Mouse (Mus musculus) heart, embryonic 16.5 days (tissue): Measurements from ENCODE around the gene Lsm12. TPM values are rescaled to one million over a fixed set of nuclear protein-coding genes. Genes with fewer than 3 reads are reported as not detected.

Experiments used
- ATAC-seq: fragments of 200-750 bp; cut with Nextera tagmentation; replicated peaks from 2 replicates; pipeline ENCODE4 v1.8.0; 2017; ENCODE audit warnings: moderate number of reproducible peaks; ENCODE audit not compliant: insufficient read depth, low FRiP score; ENCODE audit errors: extremely low read depth
- H3K27ac ChIP-seq: fragments of 300-500 bp; sonication (generic); 2 replicates; pipeline ENCODE4 v1.5.1; 2014; ENCODE audit warnings: mild to moderate bottlenecking, low read length, control low read depth, moderate library complexity
- H3K27me3 ChIP-seq: fragments of 300-500 bp; sonication (generic); 2 replicates; pipeline ENCODE4 v1.6.1; 2014; ENCODE audit warnings: low read length, mixed read lengths; ENCODE audit not compliant: control insufficient read depth, insufficient read depth
- H3K36me3 ChIP-seq: fragments of 300-500 bp; sonication (generic); 2 replicates; pipeline ENCODE4 v1.6.1; 2014; ENCODE audit not compliant: control insufficient read depth, insufficient read depth
- H3K4me1 ChIP-seq: fragments of 300-500 bp; sonication (generic); 2 replicates; pipeline ENCODE4 v1.6.1; 2014; ENCODE audit warnings: low read length, mixed read lengths; ENCODE audit not compliant: control insufficient read depth, insufficient read depth
- H3K4me2 ChIP-seq: fragments of 300-500 bp; sonication (generic); 2 replicates; pipeline ENCODE4 v1.6.1; 2014; ENCODE audit warnings: low read depth, mild to moderate bottlenecking, control low read depth, low read length
- H3K4me3 ChIP-seq: fragments of 300-500 bp; sonication (generic); 2 replicates; pipeline ENCODE4 v1.5.1; 2014; ENCODE audit warnings: mild to moderate bottlenecking, control low read depth, low read length
- H3K9ac ChIP-seq: fragments of 300-500 bp; sonication (generic); 2 replicates; pipeline ENCODE4 v1.6.1; 2014; ENCODE audit warnings: low read length, control low read depth
- H3K9me3 ChIP-seq: fragments of 300-500 bp; sonication (generic); replicated peaks from 2 replicates; pipeline ENCODE4 v1.6.1; 2016; ENCODE audit warnings: low read length; ENCODE audit not compliant: control insufficient read depth
- WGBS: fragments of 180-500 bp; shearing (Covaris S2); extraction: QIAGEN DNeasy Blood & Tissue Kit; methylation state at CpG from one replicate; pipeline ENCODE4 v1.1.7; 2014; 5-methylcytosine and 5-hydroxymethylcytosine counted together
- polyA plus RNA-seq: library from polyadenylated mRNA; unstranded; fragments of >200 nt; fragmentation: Nextera tagmentation; extraction: Ambion mirVana; gene quantifications from 2 replicates; pipeline ENCODE4 v1.2.1, GENCODE M21; 2015

Gene Lsm12
- 60.5 and 77.2 TPM in 2 replicates for polyA plus RNA-seq

DNA sequence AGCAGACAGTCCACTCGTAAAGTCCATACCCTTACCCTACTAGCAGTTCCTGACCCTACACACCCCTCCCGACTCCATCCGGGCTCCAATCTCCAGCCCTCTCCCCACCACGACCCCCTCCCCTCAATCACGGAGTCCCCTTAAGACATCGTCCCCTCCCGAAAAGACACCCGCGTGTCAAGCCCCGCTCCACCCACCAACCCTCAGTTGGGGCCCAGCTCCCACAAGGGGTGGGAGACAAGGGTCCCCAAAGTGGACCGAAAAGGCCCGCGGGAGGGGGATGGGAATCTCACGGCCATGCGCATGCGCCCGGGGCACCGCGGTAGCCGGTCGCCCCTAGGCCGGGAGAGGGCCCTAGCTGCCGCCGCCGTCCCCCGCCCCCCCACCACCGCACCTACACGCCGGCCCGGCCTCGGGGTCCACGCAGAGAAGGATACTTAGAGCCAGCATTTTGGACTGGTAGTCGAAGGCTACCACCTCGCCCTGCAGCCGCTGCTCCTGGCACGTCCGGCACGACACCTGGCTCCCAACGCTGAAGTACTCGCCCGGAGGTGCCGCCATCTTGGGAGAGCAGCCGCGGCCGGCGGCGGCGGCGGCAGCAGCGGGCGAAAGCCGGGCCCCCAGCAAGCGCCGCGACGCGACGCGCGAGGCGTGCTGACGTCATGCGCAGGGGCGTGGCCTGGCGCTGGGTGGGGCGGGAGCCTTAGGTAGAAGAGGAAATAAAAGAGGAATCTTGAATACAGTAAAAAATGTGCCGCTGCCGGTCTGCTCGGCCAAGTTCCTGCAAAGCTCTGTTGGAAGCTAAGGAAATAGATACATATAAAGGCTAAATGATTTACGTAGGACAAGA, at the start of gene Lsm12:
TSS of gene Lsm12 (minus strand) at position 651 of the 850 bp plus-strand sequence.
- WGBS: 1% methylated on average over 70 of the region's 70 CpGs
- peaks cover 20% of the 10 kb centered on the region for H3K4me1 ChIP-seq
- peak within 1 kb of the TSS; percentile 98 for H3K9ac ChIP-seq
- peaks cover 9% of the 10 kb centered on the region for H3K36me3 ChIP-seq
- peak; percentile 88 for ATAC-seq
- no peaks in the 10 kb centered on the region for H3K9me3 ChIP-seq
- H3K27me3 ChIP-seq: no peaks in the 10 kb centered on the region
- peak within 1 kb of the TSS; percentile 96 for H3K27ac ChIP-seq
- peak within 1 kb of the TSS; percentile 99 for H3K4me3 ChIP-seq
- H3K4me2 ChIP-seq: peak within 1 kb of the TSS; percentile 88

DNA sequence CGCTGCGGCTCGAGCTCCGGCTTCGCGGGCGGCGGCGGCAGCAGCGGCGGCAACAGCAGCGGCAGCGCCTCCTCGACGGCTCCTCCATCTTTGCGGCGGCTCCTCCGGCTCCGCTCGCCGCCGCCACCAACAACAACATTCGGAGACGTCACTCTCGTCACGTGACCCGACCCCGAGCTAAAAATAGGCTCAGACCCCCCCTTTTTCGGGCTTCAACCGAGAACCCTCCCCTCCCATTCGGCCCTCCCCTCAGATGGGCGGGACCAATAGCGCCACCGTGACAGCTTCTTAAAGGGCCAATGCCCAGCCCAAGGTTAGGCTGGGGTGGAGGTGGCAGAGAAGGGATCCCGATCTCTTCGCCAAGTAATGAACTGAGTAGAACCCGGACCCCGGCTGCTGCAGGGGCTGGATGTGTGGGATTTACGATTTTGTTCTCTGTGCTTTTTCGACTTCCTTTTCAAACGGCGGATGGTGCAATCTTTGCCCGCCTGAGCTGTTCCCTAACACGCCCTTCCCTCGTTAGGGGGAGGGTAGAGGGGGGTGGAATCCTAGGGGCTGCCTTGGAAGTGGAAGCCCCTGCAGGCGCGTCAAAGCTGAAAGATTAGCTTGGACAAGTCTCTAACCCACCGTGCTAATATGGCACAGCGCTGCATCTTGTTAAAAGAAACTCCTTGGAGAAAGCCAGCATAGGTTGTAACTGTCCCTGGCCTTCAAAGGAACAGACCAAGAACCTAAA, 45.1 kb upstream of the Lsm12 start, which contains the start of gene Hdac5:
TSS of gene Hdac5 (minus strand) at position 161 of the 736 bp plus-strand sequence.
- no peaks in the 10 kb centered on the region for H3K9me3 ChIP-seq
- H3K4me2 ChIP-seq: peak within 1 kb of the TSS; percentile 81
- peak within 1 kb of the TSS; percentile 87 for H3K9ac ChIP-seq
- H3K27me3 ChIP-seq: no peaks in the 10 kb centered on the region
- WGBS: under 1% methylated on average over 49 of the region's 49 CpGs
- peak within 1 kb of the TSS; percentile 70 for H3K4me3 ChIP-seq
- no peaks in the 10 kb centered on the region for H3K36me3 ChIP-seq
- peaks cover 37% of the 10 kb centered on the region for H3K4me1 ChIP-seq
- ATAC-seq: peak; percentile 92
- H3K27ac ChIP-seq: peak within 1 kb of the TSS; percentile 75

DNA sequence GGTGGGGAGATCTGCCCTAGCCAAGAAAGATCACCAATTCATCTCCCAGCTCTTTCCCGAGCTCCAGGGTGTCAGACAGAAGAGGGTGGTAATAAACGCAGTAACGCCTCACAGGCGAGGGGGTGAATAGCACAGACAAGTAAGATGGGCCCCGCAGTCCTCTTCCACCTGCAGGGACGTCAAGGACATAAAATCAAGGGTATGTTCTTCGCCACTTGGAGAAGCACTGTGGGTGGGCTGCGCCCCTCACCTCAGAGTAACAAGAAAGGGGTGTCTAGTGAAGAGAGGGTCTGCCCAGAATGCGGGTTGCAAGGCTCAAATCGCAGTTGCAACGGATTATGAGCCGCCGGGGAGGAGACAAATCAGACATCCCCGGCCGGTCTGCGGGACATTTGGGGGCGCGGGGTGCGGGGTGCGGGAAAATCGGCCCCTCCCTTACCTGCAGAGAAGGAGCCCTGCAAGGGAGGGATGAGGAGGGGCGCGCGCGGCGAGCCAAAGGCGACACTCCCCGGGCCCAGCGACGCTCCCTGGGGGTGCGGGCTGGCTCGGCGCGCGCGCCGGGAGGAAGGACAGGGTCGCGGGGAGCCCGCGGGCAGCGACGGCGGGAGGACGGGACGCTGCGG, 44.3 kb upstream of the Lsm12 start:
- Histone ChIP-seq H3K4me2 (peak overlapping the region; percentile 81), H3K36me3 (no peaks in the 10 kb centered on the region), H3K9ac (peak overlapping the region; percentile 87), H3K9me3 (no peaks in the 10 kb centered on the region), H3K27me3 (no peaks in the 10 kb centered on the region), H3K4me1 (peaks cover 44% of the 10 kb centered on the region), H3K27ac (peak overlapping the region; percentile 75), H3K4me3 (peak overlapping the region; percentile 70)
- peak; percentile 39 for ATAC-seq
- WGBS: under 1% methylated on average over 42 of the region's 47 CpGs

DNA sequence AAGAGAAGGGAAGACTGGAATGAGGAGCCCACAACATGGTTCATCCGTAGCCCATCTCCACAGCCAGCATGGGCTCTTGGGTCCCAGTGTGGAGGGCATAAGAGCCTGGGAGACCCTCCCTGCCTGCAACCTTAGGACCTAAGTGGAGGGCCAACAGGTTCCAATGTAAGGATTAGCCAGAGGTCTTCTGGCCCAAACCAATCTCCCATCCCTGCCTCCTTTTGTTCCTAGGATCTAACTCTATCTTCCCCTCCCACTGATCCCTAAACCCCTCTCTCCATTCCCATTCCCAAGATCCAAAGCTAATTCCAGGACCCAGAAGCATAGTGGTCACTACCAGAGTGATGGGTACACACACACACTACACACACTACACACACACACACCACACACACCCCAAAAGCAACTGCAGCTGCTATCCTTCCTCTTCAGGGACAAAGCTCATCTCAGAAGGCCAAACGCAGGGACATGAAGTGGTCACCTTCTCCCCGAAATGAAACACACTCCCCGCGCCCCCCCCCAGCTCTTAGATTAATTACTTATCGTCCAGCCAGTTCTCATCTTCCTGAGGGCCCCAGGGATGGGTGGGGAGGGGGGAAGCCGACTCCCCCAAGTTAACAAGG, 43.7 kb upstream of the Lsm12 start:
- H3K4me2 ChIP-seq: peak overlapping the region; percentile 81
- WGBS: 14% methylated on average over 7 of the region's 7 CpGs
- no peaks in the 10 kb centered on the region; the same call in 1 of the 2 replicates for H3K36me3 ChIP-seq
- peak overlapping the region; percentile 70 for H3K4me3 ChIP-seq
- H3K9me3 ChIP-seq: no peaks in the 10 kb centered on the region
- H3K27ac ChIP-seq: no peak overlapping the region
- H3K9ac ChIP-seq: peak overlapping the region; percentile 87
- no peak for ATAC-seq
- H3K4me1 ChIP-seq: peaks cover 50% of the 10 kb centered on the region
- H3K27me3 ChIP-seq: no peaks in the 10 kb centered on the region

DNA sequence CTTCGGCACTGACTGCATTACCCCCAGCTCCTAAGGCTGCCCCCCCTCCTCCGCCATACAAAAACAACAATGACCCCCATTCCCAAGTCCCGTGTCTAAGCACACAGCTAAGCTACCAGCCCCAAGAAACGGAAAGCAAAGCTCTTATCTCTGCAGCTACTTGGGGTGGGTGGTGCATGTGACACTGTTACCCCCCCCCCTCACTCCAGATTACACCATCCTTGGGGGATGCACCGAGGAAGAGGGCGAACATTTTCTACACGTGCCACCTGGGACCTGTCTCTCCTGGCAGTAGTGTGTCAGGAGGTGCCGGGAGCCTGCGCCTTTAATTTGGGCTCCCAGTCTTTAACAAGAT, 43.1 kb upstream of the Lsm12 start:
- peak overlapping the region; percentile 70 for H3K4me3 ChIP-seq
- H3K27me3 ChIP-seq: no peaks in the 10 kb centered on the region
- no peak overlapping the region for H3K27ac ChIP-seq
- no peak for ATAC-seq
- H3K4me1 ChIP-seq: peaks cover 54% of the 10 kb centered on the region
- peak overlapping the region; percentile 87; the same call in 1 of the 2 replicates for H3K9ac ChIP-seq
- 21% methylated on average over 9 of the region's 9 CpGs for WGBS
- H3K4me2 ChIP-seq: peak overlapping the region; percentile 81
- H3K36me3 ChIP-seq: no peaks in the 10 kb centered on the region; the same call in 1 of the 2 replicates
- no peaks in the 10 kb centered on the region for H3K9me3 ChIP-seq

DNA sequence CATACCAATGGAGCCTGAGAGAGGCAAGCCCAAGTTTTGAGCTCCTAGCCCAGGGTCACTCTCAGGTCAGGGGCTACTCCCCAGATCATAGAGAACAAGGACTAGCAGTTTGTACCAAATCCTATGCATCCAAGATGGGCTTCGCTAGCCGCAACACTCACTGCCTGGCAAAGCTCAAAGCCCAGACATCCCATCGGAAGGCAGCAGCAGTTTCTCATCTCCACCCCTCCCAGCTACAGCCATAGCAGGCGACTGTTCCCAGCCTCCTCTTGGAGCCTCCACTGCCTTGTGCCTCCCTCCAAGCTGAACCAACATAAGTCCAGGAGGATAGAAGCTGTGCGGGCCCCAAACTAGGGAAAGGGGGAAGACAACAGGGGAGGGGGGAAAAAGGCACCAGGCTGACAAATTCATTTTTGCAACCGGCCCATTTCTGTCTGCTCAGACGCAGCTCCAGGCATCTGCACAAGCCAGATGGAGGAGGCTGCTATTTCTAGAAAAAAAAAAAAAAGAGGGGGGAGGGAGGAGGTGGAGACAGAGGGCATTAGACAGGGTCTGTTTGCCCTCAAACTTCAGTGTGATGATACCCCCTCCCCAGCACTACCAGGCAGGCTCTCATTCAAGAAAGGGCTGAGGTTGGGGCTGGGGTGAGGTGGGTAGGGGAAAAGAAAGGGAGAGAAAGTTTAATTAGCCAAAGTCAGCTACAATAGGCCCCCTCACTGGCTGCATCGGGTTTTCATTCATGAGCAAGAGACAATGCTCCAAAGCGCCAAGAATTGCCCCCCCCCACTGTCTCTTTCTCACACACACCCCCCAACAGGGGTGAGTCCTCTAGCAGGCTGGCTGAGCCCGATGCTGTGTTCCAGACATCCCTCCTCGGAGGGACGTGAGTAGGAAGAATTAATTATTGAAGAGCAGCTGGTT, 42.4 kb upstream of the Lsm12 start:
- ATAC-seq: no peak
- Histone ChIP-seq H3K36me3 (no peaks in the 10 kb centered on the region; the same call in 1 of the 2 replicates), H3K4me2 (peak overlapping the region; percentile 81), H3K27ac (no peak overlapping the region), H3K4me3 (peak overlapping the region; percentile 70), H3K9ac (peak overlapping the region; percentile 87; the same call in 1 of the 2 replicates), H3K4me1 (peaks cover 60% of the 10 kb centered on the region), H3K9me3 (no peaks in the 10 kb centered on the region), H3K27me3 (no peaks in the 10 kb centered on the region)
- WGBS: 30% methylated on average over 12 of the region's 12 CpGs

DNA sequence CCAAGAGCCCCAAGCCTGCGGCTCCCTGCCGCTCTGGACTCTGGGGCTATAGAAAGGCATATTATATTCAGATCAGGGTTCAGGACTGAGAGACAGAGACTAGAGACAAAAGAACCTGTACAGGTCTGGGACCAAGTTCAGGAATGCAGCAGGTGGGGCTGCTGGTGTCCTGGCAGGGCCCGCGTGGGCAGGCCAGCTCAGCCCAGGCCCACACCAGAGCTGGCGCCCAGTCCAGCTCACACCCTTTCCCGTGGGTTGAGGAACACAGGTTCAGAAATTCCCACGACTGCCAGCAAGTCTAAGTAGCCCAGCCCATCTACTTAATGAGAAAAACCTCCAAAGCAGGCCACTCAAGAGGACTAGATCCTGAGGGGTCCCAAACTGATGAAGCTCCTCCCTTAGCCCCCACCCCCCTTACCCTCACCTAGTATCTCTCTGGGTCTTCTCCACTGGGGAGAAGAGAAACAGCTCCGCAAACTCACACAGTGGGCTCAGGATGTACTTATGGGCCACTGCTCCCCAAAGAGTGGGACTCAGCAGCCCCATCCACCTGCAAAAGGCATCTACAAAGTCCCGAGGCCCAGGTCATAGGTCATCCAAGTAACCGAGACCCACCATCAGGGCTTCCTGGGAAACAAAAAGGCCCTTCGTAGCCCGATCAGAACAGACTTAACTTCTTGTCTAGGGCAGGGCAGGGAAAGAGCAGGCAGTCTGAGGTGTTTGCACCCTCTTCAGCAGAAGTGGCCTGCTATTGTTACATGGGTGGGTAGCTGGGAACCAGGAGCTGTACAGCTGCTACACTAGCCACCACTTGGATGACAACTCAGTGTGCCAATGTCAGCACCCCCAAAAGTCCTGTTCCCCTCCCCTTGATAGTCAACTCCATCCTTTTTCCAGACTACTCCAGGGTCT, 41.2 kb upstream of the Lsm12 start:
- Histone ChIP-seq H3K9me3 (no peaks in the 10 kb centered on the region), H3K4me3 (no peak overlapping the region), H3K4me1 (peaks cover 69% of the 10 kb centered on the region), H3K27ac (no peak overlapping the region), H3K9ac (no peak overlapping the region), H3K4me2 (no peak overlapping the region), H3K36me3 (no peaks in the 10 kb centered on the region; the same call in 1 of the 2 replicates), H3K27me3 (no peaks in the 10 kb centered on the region)
- WGBS: 72% methylated on average over 12 of the region's 12 CpGs
- no peak for ATAC-seq
